In genomic region chr3:132894086-132894485, GRCm38 (mm10) we compare ENCODE assay signal across 28 mouse cellular contexts. TPM values are rescaled to one million over a fixed set of nuclear protein-coding genes. Genes with fewer than 3 reads are reported as not detected.
DNase-seq lines count a peak whose midpoint lies in the region; ATAC-seq lines count a peak whose summit lies in the region.
"Had no signal": no experiment of that assay in that cellular context is flagged by ENCODE, and none has a peak within 500 bp of the region (broad histone marks: within the 10 kb centered on the region; RNA-seq: fewer than 3 reads in every experiment).

No protein-coding gene starts in this region.

- no peaks in the 10 kb centered on the region for H3K9me3 ChIP-seq in heart, embryonic 10.5 days
- no peaks in the 10 kb centered on the region for H3K9me3 ChIP-seq in heart, embryonic 14.5 days (ENCODE audit: control insufficient read depth, low read length)
- no peaks in the 10 kb centered on the region for H3K9me3 ChIP-seq in midbrain, embryonic 11.5 days (ENCODE audit: control insufficient read depth, low read length)
- H3K9me3 ChIP-seq in midbrain, embryonic 14.5 days (ENCODE audit: control insufficient read depth, low read length): no peaks in the 10 kb centered on the region
- H3K9me3 ChIP-seq: embryonic facial prominence, embryonic 10.5 days; embryonic facial prominence, embryonic 13.5 days; forebrain, embryonic 12.5 days; forebrain, embryonic 15.5 days; G1E; hindbrain, embryonic 15.5 days; intestine, embryonic 15.5 days had no signal

- peak; percentile 43; the same call in 1 of the 2 replicates for ATAC-seq in heart, embryonic 14.5 days (ENCODE audit: insufficient number of reproducible peaks, insufficient read depth, low FRiP score, low read depth)
- ATAC-seq in midbrain, embryonic 11.5 days (ENCODE audit: low FRiP score): no peak
- ATAC-seq in midbrain, embryonic 14.5 days (ENCODE audit: low FRiP score, low TSS enrichment): no peak
- ATAC-seq: forebrain, embryonic 15.5 days; intestine, embryonic 15.5 days; Patski had no signal

- no peaks in the 10 kb centered on the region for H3K27me3 ChIP-seq in heart, embryonic 10.5 days (ENCODE audit: insufficient read depth, poor library complexity, severe bottlenecking)
- no peaks in the 10 kb centered on the region for H3K27me3 ChIP-seq in heart, embryonic 14.5 days (ENCODE audit: control insufficient read depth, insufficient read depth, low read length)
- H3K27me3 ChIP-seq in midbrain, embryonic 11.5 days (ENCODE audit: control insufficient read depth, insufficient read depth, low read length): no peaks in the 10 kb centered on the region
- no peaks in the 10 kb centered on the region for H3K27me3 ChIP-seq in midbrain, embryonic 14.5 days (ENCODE audit: control insufficient read depth, insufficient read depth, low read length)
- H3K27me3 ChIP-seq: CH12.LX; embryonic facial prominence, embryonic 13.5 days; forebrain, embryonic 12.5 days; forebrain, embryonic 15.5 days; hindbrain, embryonic 15.5 days; intestine, embryonic 15.5 days; Patski had no signal

- no peak overlapping the region for H3K27ac ChIP-seq in heart, embryonic 10.5 days
- H3K27ac ChIP-seq in heart, embryonic 14.5 days (replicated peaks in 1 of 2; ENCODE audit: control insufficient read depth in 1 of 2, insufficient read depth in 1 of 2, low read depth in 2 of 2, low read length in 2 of 2): no peak overlapping the region
- no peak overlapping the region for H3K27ac ChIP-seq in midbrain, embryonic 11.5 days (ENCODE audit: low read depth, low read length)
- no peak overlapping the region for H3K27ac ChIP-seq in midbrain, embryonic 14.5 days (replicated peaks; ENCODE audit: low read depth, low read length)
- H3K27ac ChIP-seq: embryonic facial prominence, embryonic 10.5 days; embryonic facial prominence, embryonic 13.5 days; forebrain, embryonic 12.5 days; forebrain, embryonic 15.5 days; hindbrain, embryonic 15.5 days; intestine, embryonic 15.5 days had no signal

- intact Hi-C loops in heart, postnatal 14 days (cut with DNase I): no loop called here

- peak overlapping the region; percentile 38 for H3K4me2 ChIP-seq in heart, embryonic 14.5 days (ENCODE audit: low read length)
- no peak overlapping the region for H3K4me2 ChIP-seq in midbrain, embryonic 11.5 days
- H3K4me2 ChIP-seq in midbrain, embryonic 14.5 days (ENCODE audit: low read length): no peak overlapping the region
- H3K4me2 ChIP-seq: embryonic facial prominence, embryonic 13.5 days; forebrain, embryonic 12.5 days; forebrain, embryonic 15.5 days; hindbrain, embryonic 15.5 days; intestine, embryonic 15.5 days had no signal

- H3K9ac ChIP-seq in heart, embryonic 14.5 days (ENCODE audit: low read length): no peak overlapping the region
- H3K9ac ChIP-seq in midbrain, embryonic 11.5 days (ENCODE audit: low read length): no peak overlapping the region
- no peak overlapping the region for H3K9ac ChIP-seq in midbrain, embryonic 14.5 days (replicated peaks; ENCODE audit: low read length)
- H3K9ac ChIP-seq: embryonic facial prominence, embryonic 13.5 days; forebrain, embryonic 12.5 days; forebrain, embryonic 15.5 days; hindbrain, embryonic 15.5 days; intestine, embryonic 15.5 days had no signal

- WGBS in heart, embryonic 10.5 days: 61% methylated on average over 7 of the region's 7 CpGs
- 26% methylated on average over 7 of the region's 7 CpGs for WGBS in heart, embryonic 14.5 days
- WGBS in midbrain, embryonic 11.5 days: 87% methylated on average over 7 of the region's 7 CpGs
- WGBS in midbrain, embryonic 14.5 days: 87% methylated on average over 7 of the region's 7 CpGs

- DNase-seq in heart, adult 18-20 months: peak; percentile 9 to 25
- no peak for DNase-seq in heart, embryonic 10.5 days (ENCODE audit: low spot score)
- no peak for DNase-seq in heart, postnatal 14 days
- DNase-seq in midbrain, embryonic 11.5 days (ENCODE audit: low spot score, missing footprints): peak; percentile 56
- no peak for DNase-seq in midbrain, embryonic 14.5 days
- DNase-seq in heart, postnatal 4 days: peak; percentile 30
- no peak for DNase-seq in ovary, postnatal 10 days (ENCODE audit: low spot score)
- DNase-seq: adrenal gland, postnatal 10 days; adrenal gland, postnatal 36 days; B cell, adult 2 months; cerebellum, adult 18-20 months; cerebellum, postnatal 10 days; cerebellum, postnatal 36 days; embryo, embryonic 11 days; gastrocnemius, postnatal 25 days; kidney, adult 11 months; kidney, adult 8-10 months had no signal

- H3K4me1 ChIP-seq in heart, embryonic 10.5 days: no peaks in the 10 kb centered on the region
- peaks cover 3 to 8% of the 10 kb centered on the region in 2 experiments; a peak in 2 of 4 replicates for H3K4me1 ChIP-seq in heart, embryonic 14.5 days (ENCODE audit: control insufficient read depth in 2 of 2, insufficient read depth in 2 of 2, low read length in 2 of 2)
- no peaks in the 10 kb centered on the region for H3K4me1 ChIP-seq in midbrain, embryonic 11.5 days (ENCODE audit: control insufficient read depth, insufficient read depth, low read length)
- H3K4me1 ChIP-seq in midbrain, embryonic 14.5 days (ENCODE audit: control insufficient read depth, insufficient read depth, low read length): no peaks in the 10 kb centered on the region
- H3K4me1 ChIP-seq: embryonic facial prominence, embryonic 10.5 days; embryonic facial prominence, embryonic 13.5 days; forebrain, embryonic 12.5 days; hindbrain, embryonic 15.5 days; intestine, embryonic 15.5 days had no signal

- no peak overlapping the region for H3K4me3 ChIP-seq in heart, embryonic 10.5 days
- no peak overlapping the region for H3K4me3 ChIP-seq in heart, embryonic 14.5 days (ENCODE audit: control insufficient read depth in 1 of 2, insufficient read depth in 1 of 2, low read depth in 1 of 2, low read length in 2 of 2)
- H3K4me3 ChIP-seq in midbrain, embryonic 11.5 days (ENCODE audit: low read depth, low read length): no peak overlapping the region
- H3K4me3 ChIP-seq in midbrain, embryonic 14.5 days (replicated peaks; ENCODE audit: low read depth, low read length): no peak overlapping the region
- H3K4me3 ChIP-seq: embryonic facial prominence, embryonic 10.5 days; embryonic facial prominence, embryonic 13.5 days; erythroblast, embryonic 14.5 days; forebrain, embryonic 12.5 days; forebrain, embryonic 15.5 days; hindbrain, embryonic 15.5 days; intestine, embryonic 15.5 days had no signal

- 0 out of 2 replicates have a peak, but pooled peaks cover 4% of the 10 kb centered on the region for H3K36me3 ChIP-seq in heart, embryonic 10.5 days
- H3K36me3 ChIP-seq in heart, embryonic 14.5 days (ENCODE audit: control insufficient read depth, insufficient read depth, low read length): no peaks in the 10 kb centered on the region
- H3K36me3 ChIP-seq in midbrain, embryonic 11.5 days (ENCODE audit: control insufficient read depth, insufficient read depth, low read length): no peaks in the 10 kb centered on the region
- H3K36me3 ChIP-seq in midbrain, embryonic 14.5 days (ENCODE audit: control insufficient read depth, insufficient read depth, low read length): no peaks in the 10 kb centered on the region
- H3K36me3 ChIP-seq: forebrain, embryonic 12.5 days; forebrain, embryonic 15.5 days; G1E; hindbrain, embryonic 15.5 days; intestine, embryonic 15.5 days had no signal

RNA-seq across cellular contexts. Expression of gene Npnt, which starts 56.0 kb away (rescaled TPM):
- total RNA-seq in heart, adult 18-20 months (2021): 1 to 10 TPM; 1.7 to 2.4 TPM
- polyA plus RNA-seq in heart, embryonic 10.5 days (2016; fragmentation: Nextera tagmentation; extraction: Ambion mirVana): 23.9 and 26.3 TPM in 2 replicates
- 18.2 and 21.8 TPM in 2 replicates for polyA plus RNA-seq in heart, embryonic 14.5 days (2014; fragmentation: Nextera tagmentation; extraction: Ambion mirVana)
- 1 to 10 TPM; 3.5 to 5.5 TPM for total RNA-seq in heart, postnatal 14 days (2021)
- 7.6 and 7.9 TPM in 2 replicates for polyA plus RNA-seq in midbrain, embryonic 11.5 days (2014; fragmentation: Nextera tagmentation; extraction: Ambion mirVana)
- polyA plus RNA-seq in midbrain, embryonic 14.5 days (2014; fragmentation: Nextera tagmentation; extraction: Ambion mirVana): 18.6 and 28.0 TPM in 2 replicates
- total RNA-seq in heart, postnatal 4 days (2021): 1 to 10 TPM; 4.5 to 5.5 TPM
- polyA plus RNA-seq: erythroblast, embryonic 14.5 days; G1E had no signal

Comparison
In these comparisons a context has a peak if more than half of its experiments do, and no peak if none do; other contexts are left out.
1. DNase-seq: peak in heart, adult 18-20 months (2 of 2), midbrain, embryonic 11.5 days (single experiment) and heart, postnatal 4 days (single experiment); none in heart, embryonic 10.5 days (single experiment), heart, postnatal 14 days (0 of 2), midbrain, embryonic 14.5 days (single experiment) and ovary, postnatal 10 days (single experiment).